Mouse (Mus musculus): ENCODE results near the gene Trim24. TPM values are rescaled to one million over a fixed set of nuclear protein-coding genes. Genes with fewer than 3 reads are reported as not detected.

Trim24 gene
- polyA plus RNA-seq, 1 experiment = 46.2 TPM

DNA sequence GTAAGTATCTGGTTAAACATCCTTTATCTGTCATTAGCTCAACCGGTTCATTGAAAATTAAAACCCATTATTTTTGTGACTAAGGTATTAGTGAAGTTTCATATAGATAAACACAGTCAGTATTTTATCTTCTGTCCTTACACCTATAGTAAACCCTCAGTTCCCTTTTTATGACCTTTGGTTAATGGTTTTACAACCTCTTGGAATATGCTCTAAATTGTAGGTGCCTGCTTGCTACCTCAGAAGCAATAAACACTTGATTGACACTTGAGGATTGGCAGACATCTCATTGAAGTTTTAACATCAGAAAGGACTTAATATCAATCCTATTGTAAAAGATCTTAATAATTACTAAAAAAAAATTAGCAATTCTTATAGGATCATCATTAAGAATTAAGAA is 54.5 kb downstream of the Trim24 start:
- no peaks in the 10 kb centered on the region for H3K27me3 ChIP-seq (ENCODE audit: control insufficient read depth, insufficient read depth, low read length)
- no peak for TF ChIP-seq POLR2A (IDR thresholded peaks at IDR 0.05; ENCODE audit: control insufficient read depth, extremely low read depth, insufficient read depth, low read length, poor library complexity)
- TF ChIP-seq CTCF (IDR thresholded peaks at IDR 0.05; ENCODE audit: borderline replicate concordance, control insufficient read depth, extremely low read depth, insufficient read depth, low read length, poor library complexity) = no peak
- 97% methylated on average over 1 of the region's 1 CpGs for WGBS
- no peaks in the 10 kb centered on the region for H3K4me1 ChIP-seq (replicated peaks; ENCODE audit: control insufficient read depth, insufficient read depth, low read length)
- DNase-seq = no peak
- H3K36me3 ChIP-seq (ENCODE audit: control insufficient read depth, insufficient read depth, low read length) = peaks cover 9% of the 10 kb centered on the region
- no peak overlapping the region for H3K4me3 ChIP-seq (ENCODE audit: control insufficient read depth, insufficient read depth, low read length)
- H3K27ac ChIP-seq (ENCODE audit: control insufficient read depth, insufficient read depth, low read length) = no peak overlapping the region

DNA sequence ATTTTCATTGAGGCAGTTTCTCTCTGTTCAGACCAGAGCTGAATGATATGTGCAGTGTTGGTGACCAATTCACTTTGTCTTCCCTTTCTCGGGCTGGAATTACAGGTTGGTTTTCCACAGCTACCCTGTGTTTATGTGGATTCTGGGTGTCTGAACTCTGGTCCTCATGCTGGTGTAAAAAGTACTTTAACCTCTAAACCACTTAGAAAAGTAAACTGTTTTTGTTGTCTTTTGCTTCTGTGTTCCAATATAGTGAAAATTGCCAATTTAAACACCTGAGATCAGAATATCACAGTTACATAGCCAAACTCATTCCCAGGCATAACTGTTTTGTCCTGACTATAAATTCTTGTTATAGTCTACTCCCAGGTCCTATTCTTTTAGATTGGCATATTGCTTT is 56.1 kb downstream of the Trim24 start:
- Histone ChIP-seq H3K4me3 (ENCODE audit: control insufficient read depth, insufficient read depth, low read length) (no peak overlapping the region), H3K27ac (ENCODE audit: control insufficient read depth, insufficient read depth, low read length) (no peak overlapping the region), H3K27me3 (ENCODE audit: control insufficient read depth, insufficient read depth, low read length) (no peaks in the 10 kb centered on the region), H3K36me3 (ENCODE audit: control insufficient read depth, insufficient read depth, low read length) (peaks cover 15% of the 10 kb centered on the region), H3K4me1 (replicated peaks; ENCODE audit: control insufficient read depth, insufficient read depth, low read length) (no peaks in the 10 kb centered on the region)
- no peak for DNase-seq
- no peak for TF ChIP-seq CTCF (IDR thresholded peaks at IDR 0.05; ENCODE audit: borderline replicate concordance, control insufficient read depth, extremely low read depth, insufficient read depth, low read length, poor library complexity)
- TF ChIP-seq POLR2A (IDR thresholded peaks at IDR 0.05; ENCODE audit: control insufficient read depth, extremely low read depth, insufficient read depth, low read length, poor library complexity) = no peak
- WGBS = 98% methylated on average over 1 of the region's 1 CpGs

DNA sequence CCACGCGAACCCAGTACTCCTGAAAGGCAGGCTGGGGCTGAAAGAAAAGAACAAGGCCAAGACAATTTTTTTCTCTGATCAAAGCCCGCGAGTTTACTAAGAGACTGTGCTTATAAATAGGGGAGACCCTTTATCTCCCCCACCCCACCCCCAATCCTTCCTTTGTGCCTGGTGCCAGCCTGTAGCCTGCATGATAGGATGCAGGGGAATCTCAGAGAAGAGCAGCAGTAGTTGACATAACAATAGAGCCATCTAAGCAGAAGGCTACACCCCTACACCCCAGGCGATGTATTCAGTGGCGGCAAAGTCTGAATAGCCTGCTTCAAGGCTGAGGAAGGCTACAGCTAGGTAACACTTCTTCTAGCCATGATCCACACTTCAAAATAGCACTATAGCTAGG is 65.9 kb downstream of the Trim24 start:
- Histone ChIP-seq H3K27ac (ENCODE audit: control insufficient read depth, insufficient read depth, low read length) (no peak overlapping the region), H3K36me3 (ENCODE audit: control insufficient read depth, insufficient read depth, low read length) (peaks cover 6% of the 10 kb centered on the region), H3K4me3 (ENCODE audit: control insufficient read depth, insufficient read depth, low read length) (no peak overlapping the region), H3K4me1 (replicated peaks; ENCODE audit: control insufficient read depth, insufficient read depth, low read length) (no peaks in the 10 kb centered on the region), H3K27me3 (ENCODE audit: control insufficient read depth, insufficient read depth, low read length) (no peaks in the 10 kb centered on the region)
- WGBS = 92% methylated on average over 6 of the region's 6 CpGs
- TF ChIP-seq CTCF (IDR thresholded peaks at IDR 0.05; ENCODE audit: borderline replicate concordance, control insufficient read depth, extremely low read depth, insufficient read depth, low read length, poor library complexity) (no peak), POLR2A (IDR thresholded peaks at IDR 0.05; ENCODE audit: control insufficient read depth, extremely low read depth, insufficient read depth, low read length, poor library complexity) (no peak)
- DNase-seq = no peak

DNA sequence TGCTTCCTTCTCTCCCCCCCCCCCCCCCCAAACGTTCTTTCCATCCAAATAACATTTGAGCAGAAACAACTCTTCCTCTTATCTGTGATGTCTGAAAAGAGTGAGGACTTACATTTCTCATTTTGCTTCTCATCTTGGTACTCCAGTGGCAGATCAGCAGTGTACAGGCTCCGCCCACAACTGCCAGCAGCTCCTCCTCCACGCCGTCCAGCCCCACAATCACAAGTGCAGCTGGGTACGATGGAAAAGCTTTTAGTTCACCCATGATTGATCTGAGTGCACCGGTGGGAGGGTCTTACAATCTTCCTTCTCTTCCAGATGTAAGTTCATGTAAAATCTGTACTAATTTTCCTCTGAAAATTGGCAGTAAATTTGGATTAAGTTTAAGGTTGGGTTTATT is 80.7 kb downstream of the Trim24 start:
- DNase-seq = no peak
- H3K4me3 ChIP-seq (ENCODE audit: control insufficient read depth, insufficient read depth, low read length) = no peak overlapping the region
- 93% methylated on average over 6 of the region's 6 CpGs for WGBS
- H3K27ac ChIP-seq (ENCODE audit: control insufficient read depth, insufficient read depth, low read length) = no peak overlapping the region
- H3K36me3 ChIP-seq (ENCODE audit: control insufficient read depth, insufficient read depth, low read length) = peaks cover 38% of the 10 kb centered on the region
- no peaks in the 10 kb centered on the region for H3K27me3 ChIP-seq (ENCODE audit: control insufficient read depth, insufficient read depth, low read length)
- H3K4me1 ChIP-seq (replicated peaks; ENCODE audit: control insufficient read depth, insufficient read depth, low read length) = no peaks in the 10 kb centered on the region
- TF ChIP-seq CTCF (IDR thresholded peaks at IDR 0.05; ENCODE audit: borderline replicate concordance, control insufficient read depth, extremely low read depth, insufficient read depth, low read length, poor library complexity) (no peak), POLR2A (IDR thresholded peaks at IDR 0.05; ENCODE audit: control insufficient read depth, extremely low read depth, insufficient read depth, low read length, poor library complexity) (no peak)

DNA sequence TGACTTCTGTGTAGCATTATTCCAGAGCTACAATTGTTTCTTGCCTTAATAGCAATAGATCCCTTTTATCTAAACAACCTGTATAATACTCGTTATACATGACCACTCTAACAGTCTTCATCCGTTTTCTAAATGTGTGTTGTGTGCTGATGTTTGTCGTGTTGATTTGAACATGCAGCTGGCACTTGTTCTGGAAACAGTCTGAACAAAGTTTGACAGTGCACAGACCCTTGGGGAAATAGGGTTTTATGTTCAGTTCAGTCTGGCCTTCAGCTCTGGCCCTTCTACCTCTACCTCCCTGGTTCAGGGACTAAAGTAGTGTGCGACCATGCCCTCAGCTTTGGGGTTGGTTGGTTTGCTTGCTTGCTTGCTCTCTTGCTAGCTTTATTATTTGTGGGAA is 96.8 kb downstream of the Trim24 start:
- no peaks in the 10 kb centered on the region for H3K4me1 ChIP-seq (replicated peaks; ENCODE audit: control insufficient read depth, insufficient read depth, low read length)
- TF ChIP-seq CTCF (IDR thresholded peaks at IDR 0.05; ENCODE audit: borderline replicate concordance, control insufficient read depth, extremely low read depth, insufficient read depth, low read length, poor library complexity) = no peak
- DNase-seq = no peak
- no peak overlapping the region for H3K27ac ChIP-seq (ENCODE audit: control insufficient read depth, insufficient read depth, low read length)
- no peaks in the 10 kb centered on the region for H3K27me3 ChIP-seq (ENCODE audit: control insufficient read depth, insufficient read depth, low read length)
- WGBS = 99% methylated on average over 4 of the region's 4 CpGs
- H3K4me3 ChIP-seq (ENCODE audit: control insufficient read depth, insufficient read depth, low read length) = no peak overlapping the region
- H3K36me3 ChIP-seq (ENCODE audit: control insufficient read depth, insufficient read depth, low read length) = peaks cover 37% of the 10 kb centered on the region

DNA sequence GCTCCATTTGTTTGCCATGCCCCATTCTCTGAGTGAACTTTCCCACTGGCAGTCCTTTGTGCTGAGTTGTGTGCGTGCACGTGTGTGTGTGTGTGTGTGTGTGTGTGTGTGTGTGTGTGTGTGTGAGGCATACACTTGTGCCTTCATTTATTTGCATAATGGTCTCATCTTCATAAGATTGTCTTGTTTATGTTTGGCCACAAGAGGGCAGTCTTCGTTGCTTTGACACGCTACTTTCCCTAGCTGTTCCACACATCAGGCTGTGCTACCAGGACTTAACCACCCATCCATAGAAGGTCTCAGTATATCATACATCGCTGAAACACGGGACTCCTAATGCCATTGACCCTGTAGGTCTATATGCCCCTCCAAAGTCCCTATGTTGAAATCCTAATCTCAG is 136.8 kb downstream of the Trim24 start:
- H3K36me3 ChIP-seq (ENCODE audit: control insufficient read depth, insufficient read depth, low read length) = no peaks in the 10 kb centered on the region
- no peaks in the 10 kb centered on the region for H3K4me1 ChIP-seq (replicated peaks; ENCODE audit: control insufficient read depth, insufficient read depth, low read length)
- H3K4me3 ChIP-seq (ENCODE audit: control insufficient read depth, insufficient read depth, low read length) = no peak overlapping the region
- 12% methylated on average over 6 of the region's 6 CpGs for WGBS
- H3K27ac ChIP-seq (ENCODE audit: control insufficient read depth, insufficient read depth, low read length) = no peak overlapping the region
- no peak for TF ChIP-seq CTCF (IDR thresholded peaks at IDR 0.05; ENCODE audit: borderline replicate concordance, control insufficient read depth, extremely low read depth, insufficient read depth, low read length, poor library complexity)
- no peak for TF ChIP-seq POLR2A (IDR thresholded peaks at IDR 0.05; ENCODE audit: control insufficient read depth, extremely low read depth, insufficient read depth, low read length, poor library complexity)
- no peaks in the 10 kb centered on the region for H3K27me3 ChIP-seq (ENCODE audit: control insufficient read depth, insufficient read depth, low read length)
- peak; percentile 48 for DNase-seq

DNA sequence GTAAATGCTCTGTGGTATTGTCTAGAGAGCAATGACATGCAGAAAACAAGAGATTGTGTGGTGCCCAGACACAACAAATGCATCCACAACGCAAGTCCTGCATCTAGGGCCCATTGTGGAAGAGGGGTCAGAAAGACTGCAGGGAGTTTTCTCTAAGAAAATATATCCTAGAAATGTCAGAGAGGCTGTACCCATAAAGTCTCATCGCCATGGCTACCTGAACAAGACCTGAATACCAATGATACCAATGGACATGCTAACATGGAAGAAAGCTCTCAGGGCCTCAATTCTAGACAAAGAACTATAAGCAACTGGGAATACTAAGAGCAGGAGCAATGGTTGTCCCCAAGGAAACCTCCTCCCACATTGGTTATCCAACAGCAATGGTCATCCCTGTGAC is 142.2 kb downstream of the Trim24 start:
- Histone ChIP-seq H3K4me1 (replicated peaks; ENCODE audit: control insufficient read depth, insufficient read depth, low read length) (no peaks in the 10 kb centered on the region), H3K36me3 (ENCODE audit: control insufficient read depth, insufficient read depth, low read length) (no peaks in the 10 kb centered on the region), H3K27me3 (ENCODE audit: control insufficient read depth, insufficient read depth, low read length) (no peaks in the 10 kb centered on the region), H3K4me3 (ENCODE audit: control insufficient read depth, insufficient read depth, low read length) (no peak overlapping the region), H3K27ac (ENCODE audit: control insufficient read depth, insufficient read depth, low read length) (no peak overlapping the region)
- TF ChIP-seq CTCF (IDR thresholded peaks at IDR 0.05; ENCODE audit: borderline replicate concordance, control insufficient read depth, extremely low read depth, insufficient read depth, low read length, poor library complexity) (no peak), POLR2A (IDR thresholded peaks at IDR 0.05; ENCODE audit: control insufficient read depth, extremely low read depth, insufficient read depth, low read length, poor library complexity) (no peak)
- DNase-seq = no peak
- 97% methylated on average over 2 of the region's 2 CpGs for WGBS

Other genes starting within 250 kb of the Trim24 start
- 0.13 and 0.50 TPM in 2 replicates for gene Svopl, start 176.2 kb downstream of the Trim24 start, polyA plus RNA-seq (2012; rRNA removed)
- 0.38 TPM in 1 of 2 replicates, not detected in the other for gene Tmem213, start 238.4 kb downstream of the Trim24 start, polyA plus RNA-seq (2012; rRNA removed)